Mouse (Mus musculus) intestine, embryonic 14.5 days (tissue): ENCODE data around the gene Kif6. TPM values are rescaled to one million over a fixed set of nuclear protein-coding genes. Genes with fewer than 3 reads are reported as not detected.

Experiments used
- ATAC-seq: fragments of 200-750 bp; cut with Nextera tagmentation; replicated peaks from 2 replicates; pipeline ENCODE4 v1.8.0; 2017; ENCODE audit warnings: low read depth, moderate number of reproducible peaks, moderate TSS enrichment, moderate library complexity; ENCODE audit not compliant: low FRiP score, low TSS enrichment
- DNase-seq: peaks from one replicate; pipeline ENCODE4 v3.0.0-alpha.2; 2018; ENCODE audit warnings: low spot score
- H3K27ac ChIP-seq: fragments of 300-500 bp; sonication (generic); 2 replicates; pipeline ENCODE4 v1.5.1; 2014; ENCODE audit warnings: low read depth, mild to moderate bottlenecking, control low read depth
- H3K27me3 ChIP-seq: fragments of 300-500 bp; sonication (generic); replicated peaks from 2 replicates; pipeline ENCODE4 v1.6.1; 2014; ENCODE audit warnings: low read length, control low read depth; ENCODE audit not compliant: control insufficient read depth, insufficient read depth
- H3K36me3 ChIP-seq: fragments of 300-500 bp; sonication (generic); 2 replicates; pipeline ENCODE4 v1.6.1; 2014; ENCODE audit warnings: low read length, control low read depth; ENCODE audit not compliant: control insufficient read depth, insufficient read depth
- H3K4me1 ChIP-seq: fragments of 300-500 bp; sonication (generic); replicated peaks from 2 replicates; pipeline ENCODE4 v1.6.1; 2014; ENCODE audit warnings: low read length, control low read depth, mixed read lengths; ENCODE audit not compliant: control insufficient read depth, insufficient read depth
- H3K4me2 ChIP-seq: fragments of 300-500 bp; sonication (generic); 2 replicates; pipeline ENCODE4 v1.6.1; 2014; ENCODE audit warnings: low read length
- H3K4me3 ChIP-seq: fragments of 300-500 bp; sonication (generic); 2 replicates; pipeline ENCODE4 v1.5.1; 2014; ENCODE audit warnings: low read depth, low read length, control low read depth, mixed read lengths
- H3K9ac ChIP-seq: fragments of 300-500 bp; sonication (generic); 2 replicates; pipeline ENCODE4 v1.6.1; 2014; ENCODE audit warnings: mild to moderate bottlenecking, low read length
- H3K9me3 ChIP-seq: fragments of 300-500 bp; sonication (generic); 2 replicates; pipeline ENCODE4 v1.6.1; 2016; ENCODE audit warnings: low read length, control low read depth; ENCODE audit not compliant: control insufficient read depth
- WGBS: fragments of 180-500 bp; shearing (Covaris S2); extraction: QIAGEN DNeasy Blood & Tissue Kit; methylation state at CpG from one replicate; pipeline ENCODE4 v1.1.7; 2014; 5-methylcytosine and 5-hydroxymethylcytosine counted together
- polyA plus RNA-seq: library from polyadenylated mRNA; unstranded; fragments of >200 nt; fragmentation: Nextera tagmentation; extraction: Ambion mirVana; gene quantifications from 2 replicates; pipeline ENCODE4 v1.2.1, GENCODE M21; 2014

The Kif6 gene
- polyA plus RNA-seq, 1 experiment from 2014 or later: 1.7 TPM

DNA sequence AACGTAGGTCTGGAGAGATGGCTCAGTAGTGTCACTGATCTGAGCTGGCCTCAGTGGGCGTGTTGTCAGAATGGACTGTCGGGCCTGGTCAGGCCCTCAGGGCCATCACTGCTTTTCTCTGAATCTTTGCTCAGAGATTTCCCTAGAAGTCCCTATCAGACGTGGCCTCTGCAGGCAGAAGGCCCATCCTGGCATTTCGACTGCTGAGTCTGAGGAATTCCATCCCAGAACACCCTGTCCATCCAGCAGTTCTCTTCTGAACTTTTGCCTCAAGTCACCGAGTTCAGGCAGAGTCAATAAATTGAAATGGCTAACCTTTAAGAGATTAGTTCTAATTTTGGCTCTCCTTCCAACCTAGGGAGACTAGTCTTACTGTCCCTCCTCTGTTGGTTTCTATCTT lies 119.1 kb downstream of the Kif6 start:
- Histone ChIP-seq H3K9me3 (no peaks in the 10 kb centered on the region), H3K9ac (no peak overlapping the region), H3K27me3 (no peaks in the 10 kb centered on the region), H3K4me1 (no peaks in the 10 kb centered on the region), H3K4me2 (no peak overlapping the region), H3K36me3 (no peaks in the 10 kb centered on the region), H3K4me3 (no peak overlapping the region), H3K27ac (no peak overlapping the region)
- 82% methylated on average over 6 of the region's 6 CpGs for WGBS
- DNase-seq: no peak
- no peak for ATAC-seq

DNA sequence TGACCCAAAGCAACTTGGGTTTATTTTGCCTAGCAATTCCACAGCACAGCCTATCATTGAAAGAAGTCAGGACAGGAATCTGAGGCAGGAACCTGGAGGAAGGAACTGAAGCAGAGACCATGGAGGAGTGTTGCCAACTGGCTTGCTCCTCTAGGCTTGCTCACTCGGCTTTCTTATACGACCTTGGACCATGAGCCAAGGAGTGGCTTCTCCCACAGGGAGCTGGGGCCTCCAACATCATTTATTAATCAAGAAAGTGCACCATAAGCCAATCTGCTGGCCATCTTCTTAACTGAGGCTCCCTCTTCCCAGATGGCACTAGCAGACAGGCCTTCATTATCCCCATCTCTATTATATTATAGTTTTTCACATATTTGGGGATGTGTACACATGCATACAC lies 119.8 kb downstream of the Kif6 start:
- no peaks in the 10 kb centered on the region for H3K4me1 ChIP-seq
- H3K27ac ChIP-seq: no peak overlapping the region
- 92% methylated on average over 2 of the region's 2 CpGs for WGBS
- H3K4me2 ChIP-seq: no peak overlapping the region
- H3K9ac ChIP-seq: no peak overlapping the region
- H3K4me3 ChIP-seq: no peak overlapping the region
- no peak for DNase-seq
- no peaks in the 10 kb centered on the region for H3K36me3 ChIP-seq
- H3K27me3 ChIP-seq: no peaks in the 10 kb centered on the region
- no peak for ATAC-seq
- H3K9me3 ChIP-seq: no peaks in the 10 kb centered on the region

DNA sequence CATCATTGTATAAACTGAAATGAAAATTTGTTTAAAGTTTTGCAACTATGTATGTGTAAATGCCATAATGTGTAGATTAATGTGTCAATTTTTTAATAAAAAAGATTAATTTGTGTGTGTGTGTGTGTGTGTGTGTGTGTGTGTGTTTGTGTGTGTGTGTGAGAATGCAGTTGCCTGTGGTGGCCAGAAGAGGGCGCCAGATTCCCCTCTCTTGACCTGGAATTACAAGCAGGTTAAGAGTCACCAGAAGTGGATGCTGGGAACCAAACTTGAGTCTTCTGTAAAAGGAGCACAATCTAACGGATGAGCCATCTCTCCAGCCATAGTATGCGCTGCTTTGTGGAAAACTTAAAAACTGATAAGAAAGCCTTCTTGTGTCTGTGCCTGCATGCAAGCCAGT lies 121.4 kb downstream of the Kif6 start:
- H3K36me3 ChIP-seq: no peaks in the 10 kb centered on the region
- H3K9me3 ChIP-seq: no peaks in the 10 kb centered on the region
- no peak overlapping the region for H3K4me2 ChIP-seq
- no peaks in the 10 kb centered on the region for H3K27me3 ChIP-seq
- ATAC-seq (no peak), DNase-seq (no peak)
- H3K4me3 ChIP-seq: no peak overlapping the region
- 80% methylated on average over 3 of the region's 3 CpGs for WGBS
- no peak overlapping the region for H3K9ac ChIP-seq
- no peak overlapping the region for H3K27ac ChIP-seq
- H3K4me1 ChIP-seq: no peaks in the 10 kb centered on the region

DNA sequence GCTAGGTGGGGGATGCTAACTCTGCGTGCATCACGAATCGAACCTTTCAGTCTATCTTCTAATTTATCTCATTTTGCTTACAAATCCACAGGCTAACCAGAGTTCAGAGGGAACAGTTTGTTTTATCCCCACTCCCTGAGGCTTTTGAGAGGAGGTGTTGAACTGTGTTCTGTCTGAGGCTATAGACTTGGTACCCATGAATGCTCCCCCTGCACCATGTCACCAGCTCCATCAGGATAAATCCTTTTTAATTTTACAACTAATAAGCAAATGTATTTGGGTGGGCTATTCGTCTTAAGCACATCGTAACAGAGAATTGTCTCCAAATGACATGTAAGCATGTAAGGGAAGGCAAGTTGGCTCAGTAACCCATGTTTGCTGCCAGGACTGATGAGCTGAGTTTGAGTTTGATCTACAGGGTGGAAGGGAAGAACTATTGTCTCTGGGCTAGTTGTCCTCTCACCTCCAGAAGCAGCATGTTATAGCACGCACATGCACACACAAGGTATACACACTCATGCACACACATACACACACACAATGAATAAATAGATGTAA lies 122.4 kb downstream of the Kif6 start:
- no peak for DNase-seq
- Histone ChIP-seq H3K4me1 (no peaks in the 10 kb centered on the region; the same call in 1 of the 2 replicates), H3K36me3 (no peaks in the 10 kb centered on the region), H3K4me2 (no peak overlapping the region), H3K9me3 (no peaks in the 10 kb centered on the region), H3K27ac (no peak overlapping the region), H3K4me3 (no peak overlapping the region), H3K9ac (no peak overlapping the region), H3K27me3 (no peaks in the 10 kb centered on the region)
- no peak for ATAC-seq
- 90% methylated on average over 6 of the region's 6 CpGs for WGBS

DNA sequence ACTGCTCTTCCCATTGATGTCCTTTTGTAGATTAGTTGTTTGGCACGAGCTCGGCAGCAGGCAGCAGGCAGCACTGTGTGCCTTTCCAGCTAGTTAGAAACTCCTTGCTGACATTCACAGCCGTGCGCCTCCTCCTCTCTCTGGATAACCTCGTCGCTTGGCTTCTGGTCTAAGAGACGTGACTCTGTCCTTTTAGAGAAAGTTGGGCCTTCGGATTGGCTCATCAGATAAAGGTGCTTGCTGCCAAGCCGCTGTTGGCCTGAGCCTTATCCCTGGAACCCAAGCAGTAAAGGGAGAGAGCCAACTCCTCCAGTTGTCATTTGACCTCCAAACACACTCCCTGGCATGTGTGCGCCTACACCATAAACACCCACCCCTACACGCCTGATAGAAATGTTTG lies 123.4 kb downstream of the Kif6 start:
- ATAC-seq: no peak
- Histone ChIP-seq H3K9ac (no peak overlapping the region), H3K4me3 (no peak overlapping the region), H3K4me1 (no peaks in the 10 kb centered on the region; the same call in 1 of the 2 replicates), H3K4me2 (no peak overlapping the region), H3K27me3 (no peaks in the 10 kb centered on the region), H3K27ac (no peak overlapping the region), H3K9me3 (no peaks in the 10 kb centered on the region), H3K36me3 (no peaks in the 10 kb centered on the region)
- DNase-seq: no peak
- WGBS: 55% methylated on average over 11 of the region's 11 CpGs

DNA sequence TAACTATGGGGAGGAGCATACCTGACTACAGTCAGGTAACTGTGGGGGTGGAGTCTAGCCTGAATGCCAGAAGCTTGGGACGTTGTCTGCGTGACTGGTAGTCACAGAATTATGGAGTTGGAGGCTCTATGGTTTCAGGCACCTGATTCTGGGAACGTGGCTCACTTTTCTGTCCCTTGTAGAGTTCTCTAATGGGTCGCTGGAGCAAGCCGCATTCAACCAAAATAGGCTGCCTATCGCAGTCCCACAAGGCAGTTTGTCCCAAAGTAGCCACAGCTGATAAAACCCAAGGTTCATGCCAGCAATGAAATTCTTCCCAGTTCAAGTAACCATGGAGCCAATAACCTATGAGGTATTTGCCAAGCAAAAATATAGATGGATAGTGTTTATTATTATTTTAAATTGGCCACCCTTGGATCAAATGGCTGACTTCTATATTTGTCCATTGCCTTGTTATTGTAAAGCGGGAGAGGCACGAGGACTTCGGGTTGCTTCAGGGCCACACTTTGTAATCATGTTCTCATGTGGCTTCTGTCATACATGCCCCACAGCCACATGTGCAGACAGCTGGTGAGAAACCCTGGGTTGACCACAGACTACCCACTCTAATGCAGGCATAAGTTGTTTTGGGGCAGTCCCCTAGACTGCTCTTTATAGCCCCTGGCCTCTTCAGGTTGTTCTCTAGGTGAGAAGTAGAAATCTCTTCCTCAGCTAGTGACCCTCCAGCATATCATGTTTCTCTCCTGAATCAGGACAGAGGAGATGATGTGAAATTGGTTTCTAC lies 125.2 kb downstream of the Kif6 start:
- no peaks in the 10 kb centered on the region; the same call in 1 of the 2 replicates for H3K4me1 ChIP-seq
- H3K27ac ChIP-seq: no peak overlapping the region
- H3K36me3 ChIP-seq: no peaks in the 10 kb centered on the region
- 87% methylated on average over 9 of the region's 9 CpGs for WGBS
- no peaks in the 10 kb centered on the region for H3K9me3 ChIP-seq
- no peak for DNase-seq
- H3K27me3 ChIP-seq: no peaks in the 10 kb centered on the region
- H3K4me3 ChIP-seq: no peak overlapping the region
- no peak for ATAC-seq
- no peak overlapping the region for H3K9ac ChIP-seq
- H3K4me2 ChIP-seq: no peak overlapping the region

DNA sequence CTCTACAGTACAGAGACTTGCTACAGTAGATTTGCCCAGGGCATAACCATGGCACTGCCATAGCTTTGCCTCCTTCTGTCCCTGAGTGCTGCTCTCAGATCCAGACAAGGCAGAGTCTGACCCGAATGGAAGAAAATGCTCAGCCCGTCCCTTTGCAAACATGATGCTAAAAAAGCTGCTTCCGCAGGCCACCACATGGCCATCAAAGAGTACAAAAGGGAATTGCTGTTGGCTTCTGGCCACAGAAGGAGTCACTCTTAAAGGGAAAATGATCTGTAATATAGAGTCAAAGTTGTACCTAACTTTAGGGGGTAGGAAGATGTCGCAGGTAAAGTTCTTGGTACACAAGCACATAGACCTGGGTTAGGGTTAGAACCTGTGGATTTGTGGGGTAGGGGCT lies 126.2 kb downstream of the Kif6 start:
- ATAC-seq (no peak), DNase-seq (no peak)
- Histone ChIP-seq H3K9me3 (no peaks in the 10 kb centered on the region), H3K4me2 (no peak overlapping the region), H3K27me3 (no peaks in the 10 kb centered on the region), H3K9ac (no peak overlapping the region), H3K4me3 (no peak overlapping the region), H3K36me3 (no peaks in the 10 kb centered on the region), H3K4me1 (no peaks in the 10 kb centered on the region; the same call in 1 of the 2 replicates), H3K27ac (no peak overlapping the region)
- WGBS: 83% methylated on average over 4 of the region's 4 CpGs

DNA sequence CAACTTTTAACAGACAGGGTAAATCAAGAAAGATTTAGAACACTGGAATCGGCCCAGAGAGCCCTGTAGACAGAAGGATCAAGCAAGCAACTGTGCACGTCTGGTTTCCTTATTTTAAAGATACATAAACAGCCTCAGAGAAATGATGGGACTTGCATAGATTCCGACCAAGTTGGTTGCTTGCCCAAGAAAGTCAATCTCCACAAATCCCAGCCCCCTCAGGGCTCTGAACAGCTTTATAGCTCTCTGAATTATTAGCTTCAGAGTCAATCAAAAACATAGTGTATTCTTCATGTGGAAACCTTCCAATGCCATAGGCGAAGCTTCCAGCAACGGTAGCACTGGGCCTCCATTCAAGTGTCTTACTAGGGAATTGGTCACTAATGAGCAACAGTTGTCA lies 127.0 kb downstream of the Kif6 start:
- Histone ChIP-seq H3K4me3 (no peak overlapping the region), H3K27me3 (no peaks in the 10 kb centered on the region), H3K36me3 (no peaks in the 10 kb centered on the region), H3K9ac (no peak overlapping the region), H3K27ac (no peak overlapping the region), H3K4me1 (no peaks in the 10 kb centered on the region; the same call in 1 of the 2 replicates), H3K9me3 (no peaks in the 10 kb centered on the region), H3K4me2 (no peak overlapping the region)
- 47% methylated on average over 5 of the region's 5 CpGs for WGBS
- ATAC-seq (no peak), DNase-seq (no peak)
